Mouse (Mus musculus): ENCODE results near the gene Six1.

Six1 gene

GRCm38 (mm10) chr12:73020941-73021340 is 32.7 kb downstream of the Six1 start:
- no peak for TF ChIP-seq GATA4 (IDR thresholded peaks at IDR 0.05; ENCODE audit: insufficient replicate concordance, low read length)

GRCm38 (mm10) chr12:73020422-73020821 is 33.3 kb downstream of the Six1 start:
- TF ChIP-seq GATA4 (IDR thresholded peaks at IDR 0.05; ENCODE audit: insufficient replicate concordance, low read length): no peak

GRCm38 (mm10) chr12:73018838-73019237 is 34.8 kb downstream of the Six1 start:
- no peak for TF ChIP-seq GATA4 (IDR thresholded peaks at IDR 0.05; ENCODE audit: insufficient replicate concordance, low read length)

DNA sequence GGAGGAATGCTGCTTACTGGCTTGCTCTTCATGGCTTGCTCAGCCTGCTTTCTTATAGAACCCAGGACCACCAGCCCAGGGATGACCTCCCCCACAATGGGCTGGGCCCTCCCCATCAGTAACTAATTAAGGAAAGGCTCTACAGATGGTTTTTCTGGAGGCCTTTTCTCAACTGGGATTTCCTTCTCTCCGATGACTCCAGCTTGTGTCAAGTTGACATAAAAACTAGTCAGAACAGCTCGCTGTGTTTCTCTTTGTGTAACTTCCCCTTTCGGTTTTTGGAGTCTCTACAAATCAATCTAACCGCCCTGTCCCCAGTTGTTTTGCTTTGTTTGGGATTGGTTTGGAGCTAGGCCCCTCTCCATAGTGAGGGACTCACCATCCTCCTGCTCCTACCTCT is 37.5 kb downstream of the Six1 start:
- TF ChIP-seq GATA4 (IDR thresholded peaks at IDR 0.05; ENCODE audit: insufficient replicate concordance, low read length): no peak

DNA sequence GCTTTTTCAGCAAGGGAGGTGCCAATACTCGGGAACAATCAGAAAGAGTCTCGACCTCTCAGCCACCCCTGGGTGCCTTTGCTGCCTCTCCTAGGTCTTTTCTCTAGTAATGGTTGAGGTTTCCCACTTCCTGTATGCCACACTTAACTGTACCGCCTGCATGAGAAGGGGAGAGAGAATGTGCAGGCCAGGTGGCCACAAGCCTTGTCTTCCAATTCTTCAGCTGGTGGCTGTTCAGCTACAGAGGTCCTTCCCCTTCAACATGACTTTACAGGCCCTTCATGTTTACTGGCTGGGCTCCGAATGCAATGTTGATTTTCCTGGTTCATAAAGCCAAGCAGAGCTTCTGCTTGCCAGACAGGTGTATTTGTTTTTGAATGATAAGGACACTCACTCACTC is 39.4 kb downstream of the Six1 start:
- no peak for TF ChIP-seq GATA4 (IDR thresholded peaks at IDR 0.05; ENCODE audit: insufficient replicate concordance, low read length)

DNA sequence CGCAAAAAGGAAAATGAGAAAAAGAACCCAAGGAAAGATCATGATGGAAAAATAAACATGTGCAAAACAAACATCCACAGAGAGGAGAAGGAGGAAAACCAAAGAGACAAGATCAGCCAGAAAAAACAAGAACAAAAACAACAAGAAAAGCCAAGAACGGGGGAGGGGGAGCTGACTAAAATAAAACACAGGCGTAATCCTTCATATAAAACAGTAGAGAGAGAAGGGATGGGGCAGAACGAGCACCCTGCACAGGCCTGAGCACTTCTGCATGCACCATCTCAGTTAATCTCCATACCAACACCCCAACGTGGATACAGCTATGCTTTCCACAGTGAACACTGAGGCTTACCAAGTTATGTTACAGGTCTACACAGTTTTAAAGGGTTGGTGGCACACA is 40.9 kb downstream of the Six1 start:
- TF ChIP-seq GATA4 (IDR thresholded peaks at IDR 0.05; ENCODE audit: insufficient replicate concordance, low read length): no peak

GRCm38 (mm10) chr12:73012136-73012785 is 41.4 kb downstream of the Six1 start:
- no peak for TF ChIP-seq GATA4 (IDR thresholded peaks at IDR 0.05; ENCODE audit: insufficient replicate concordance, low read length)

GRCm38 (mm10) chr12:72998105-72999001 is 55.3 kb downstream of the Six1 start:
- TF ChIP-seq GATA4 (IDR thresholded peaks at IDR 0.05; ENCODE audit: insufficient replicate concordance, low read length): no peak

- no peak for TF ChIP-seq GATA4 (IDR thresholded peaks at IDR 0.05; ENCODE audit: insufficient replicate concordance, low read length)
Measured at GRCm38 (mm10) chr12:72996646-72997045, 57.0 kb downstream of the Six1 start.
